Mouse (Mus musculus): ENCODE data around the gene C530008M17Rik. TPM values are rescaled to one million over a fixed set of nuclear protein-coding genes. Genes with fewer than 3 reads are reported as not detected.

Gene C530008M17Rik
- total and polyA plus RNA-seq, 3 experiments: 3.2 to 10.6 TPM; not detected in 1

DNA sequence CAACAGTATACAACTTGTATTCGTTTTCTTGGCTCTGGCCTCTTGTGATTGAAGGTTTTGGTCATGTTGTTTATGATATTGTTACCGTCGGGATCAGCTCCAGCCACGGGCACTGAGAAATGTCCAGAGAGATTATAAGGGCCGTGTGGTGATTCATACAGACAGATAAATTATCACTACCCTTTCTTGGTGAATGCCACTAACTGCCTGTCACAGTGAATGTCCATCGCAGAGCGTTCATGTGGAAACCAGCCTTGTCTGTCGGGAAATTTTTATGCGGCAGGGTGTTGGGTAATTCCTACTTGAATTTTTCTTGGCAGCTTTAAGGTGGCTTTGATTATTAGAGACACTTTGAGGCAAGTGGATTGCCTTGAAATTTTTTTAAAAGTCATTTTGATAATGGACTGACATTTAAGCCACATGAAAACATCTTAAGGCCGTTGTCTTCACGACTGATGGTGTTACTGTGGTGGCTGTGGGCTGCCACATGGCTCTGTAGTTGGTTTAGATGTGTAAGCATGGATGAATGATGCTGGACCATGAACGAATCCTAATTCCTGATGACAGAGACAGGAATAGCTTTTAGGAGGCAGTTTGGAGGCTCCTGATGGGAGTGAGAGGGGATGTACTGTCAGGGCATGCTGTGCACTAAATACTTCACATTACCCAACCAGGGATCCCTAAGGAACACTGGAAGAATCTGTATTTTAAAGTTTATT, 35.6 kb downstream of the C530008M17Rik start:
- peaks cover 0 to 40% of the 10 kb centered on the region in 2 experiments; a peak in 2 of 4 replicates for H3K36me3 ChIP-seq (ENCODE audit: control insufficient read depth in 1 of 2, insufficient read depth in 2 of 2, low read length in 2 of 2)
- no peak overlapping the region for H3K27ac ChIP-seq (ENCODE audit: control insufficient read depth, low read depth, low read length)
- no peak for DNase-seq (ENCODE audit: low read depth, low spot score)
- no peaks in the 10 kb centered on the region for H3K9me3 ChIP-seq (replicated peaks; ENCODE audit: insufficient read depth, low read length)
- no peaks in the 10 kb centered on the region for H3K27me3 ChIP-seq (ENCODE audit: control insufficient read depth in 1 of 2, insufficient read depth in 2 of 2, low read length in 2 of 2)
- H3K9ac ChIP-seq (ENCODE audit: control insufficient read depth, low read depth, low read length, poor library complexity, severe bottlenecking): no peak overlapping the region
- H3K79me2 ChIP-seq (ENCODE audit: control insufficient read depth, insufficient read depth, low read length, poor library complexity): no peaks in the 10 kb centered on the region
- no peak overlapping the region for H3K4me3 ChIP-seq (ENCODE audit: control insufficient read depth in 1 of 2, insufficient read depth in 1 of 2, low read depth in 2 of 2, low read length in 2 of 2)
- no peak for TF ChIP-seq SMC3 (IDR thresholded peaks at IDR 0.05; ENCODE audit: low read depth, low read length)
- no peak for TF ChIP-seq POLR2A (IDR thresholded peaks at IDR 0.05; ENCODE audit: control insufficient read depth in 1 of 2, insufficient read depth in 1 of 2, low read depth in 1 of 2, low read length in 2 of 2, poor library complexity in 1 of 2)
- no peak for TF ChIP-seq NELFE (IDR thresholded peaks at IDR 0.05; ENCODE audit: low read depth, low read length)
- TF ChIP-seq ETS1 (IDR thresholded peaks at IDR 0.05; ENCODE audit: low read depth, low read length): no peak
- no peak for TF ChIP-seq TBP (IDR thresholded peaks at IDR 0.05; ENCODE audit: low read depth, low read length)
- H3K4me1 ChIP-seq (ENCODE audit: control insufficient read depth in 1 of 2, insufficient read depth in 2 of 2, low read length in 2 of 2): peaks cover 24 to 31% of the 10 kb centered on the region in 2 experiments

DNA sequence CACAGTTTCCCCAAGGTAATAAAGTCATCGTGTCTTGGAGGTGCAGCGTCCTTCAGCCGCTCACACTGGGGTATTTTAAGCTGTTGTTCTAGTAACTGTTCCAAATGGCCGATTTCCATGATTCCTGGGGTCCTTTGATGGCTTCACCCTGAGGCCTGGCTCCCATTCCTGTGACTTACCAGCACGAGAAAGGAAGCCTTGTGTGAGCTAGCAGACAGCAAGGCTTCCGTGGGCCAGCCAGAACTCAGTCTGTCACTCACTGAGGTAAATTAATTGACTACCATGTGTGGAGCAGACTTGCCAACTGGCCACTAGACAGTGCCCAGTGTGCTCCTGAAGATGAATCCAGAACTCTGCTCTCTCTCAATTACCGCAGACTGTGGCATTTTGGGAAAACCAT, 41.2 kb downstream of the C530008M17Rik start:
- Histone ChIP-seq H3K27me3 (ENCODE audit: control insufficient read depth in 1 of 2, insufficient read depth in 2 of 2, low read length in 2 of 2) (no peaks in the 10 kb centered on the region), H3K79me2 (ENCODE audit: control insufficient read depth, insufficient read depth, low read length, poor library complexity) (no peaks in the 10 kb centered on the region), H3K4me3 (ENCODE audit: control insufficient read depth in 1 of 2, insufficient read depth in 1 of 2, low read depth in 2 of 2, low read length in 2 of 2) (no peak overlapping the region), H3K4me1 (ENCODE audit: control insufficient read depth in 1 of 2, insufficient read depth in 2 of 2, low read length in 2 of 2) (peaks cover 0 to 3% of the 10 kb centered on the region in 2 experiments; a peak in 1 of 4 replicates), H3K9ac (ENCODE audit: control insufficient read depth, low read depth, low read length, poor library complexity, severe bottlenecking) (no peak overlapping the region), H3K27ac (ENCODE audit: control insufficient read depth, low read depth, low read length) (no peak overlapping the region), H3K36me3 (ENCODE audit: control insufficient read depth in 1 of 2, insufficient read depth in 2 of 2, low read length in 2 of 2) (peaks cover 0 to 4% of the 10 kb centered on the region in 2 experiments; a peak in 1 of 4 replicates), H3K9me3 (replicated peaks; ENCODE audit: insufficient read depth, low read length) (no peaks in the 10 kb centered on the region)
- DNase-seq (ENCODE audit: low read depth, low spot score): no peak
- no peak for TF ChIP-seq SMC3 (IDR thresholded peaks at IDR 0.05; ENCODE audit: low read depth, low read length)
- no peak for TF ChIP-seq USF2 (IDR thresholded peaks at IDR 0.05; ENCODE audit: borderline replicate concordance in 1 of 2, insufficient read depth in 1 of 2, low read depth in 1 of 2, low read length in 2 of 2)
- TF ChIP-seq CHD2 (IDR thresholded peaks at IDR 0.05; ENCODE audit: low read length): no peak
- no peak for TF ChIP-seq ZNF384 (IDR thresholded peaks at IDR 0.05; ENCODE audit: low read depth, low read length)
- no peak for TF ChIP-seq MAX (IDR thresholded peaks at IDR 0.05; ENCODE audit: low read length)
- no peak for TF ChIP-seq ZKSCAN1 (IDR thresholded peaks at IDR 0.05; ENCODE audit: low read depth, low read length)
- no peak for TF ChIP-seq MYC (IDR thresholded peaks at IDR 0.05; ENCODE audit: low read depth, low read length)
- no peak for TF ChIP-seq RAD21 (IDR thresholded peaks at IDR 0.05; ENCODE audit: low read depth, low read length)
- TF ChIP-seq NRF1 (IDR thresholded peaks at IDR 0.05; ENCODE audit: insufficient read depth, low read depth, low read length, poor library complexity, severe bottlenecking): no peak
- TF ChIP-seq MYB (IDR thresholded peaks at IDR 0.05; ENCODE audit: low read depth, low read length): no peak
- TF ChIP-seq USF1 (IDR thresholded peaks at IDR 0.05; ENCODE audit: low read depth, low read length): no peak
- no peak for TF ChIP-seq POLR2AphosphoS2 (IDR thresholded peaks at IDR 0.05; ENCODE audit: low read length)
- TF ChIP-seq JUND (IDR thresholded peaks at IDR 0.05; ENCODE audit: low read depth, low read length): no peak
- no peak for TF ChIP-seq E2F4 (IDR thresholded peaks at IDR 0.05; ENCODE audit: borderline replicate concordance, low read depth, low read length)
- TF ChIP-seq SIN3A (IDR thresholded peaks at IDR 0.05; ENCODE audit: low read length): no peak
